Mouse (Mus musculus) liver, embryonic 13.5 days (tissue): ENCODE measurements around the gene Tas2r126. TPM values are rescaled to one million over a fixed set of nuclear protein-coding genes. Genes with fewer than 3 reads are reported as not detected.

Experiments used
- ATAC-seq: fragments of 200-750 bp; cut with Nextera tagmentation; 2 replicates; pipeline ENCODE4 v1.8.0; 2017; ENCODE audit warnings: low read depth, mild to moderate bottlenecking, moderate number of reproducible peaks, moderate library complexity
- DNase-seq: peaks from one replicate; pipeline ENCODE4 v3.0.0; 2022
- H3K27ac ChIP-seq: fragments of 300-500 bp; sonication (generic); 2 replicates; pipeline ENCODE4 v1.5.1; 2015; ENCODE audit warnings: moderate library complexity, mild to moderate bottlenecking, inconsistent platforms
- H3K27me3 ChIP-seq: fragments of 300-500 bp; sonication (generic); 2 replicates; pipeline ENCODE4 v1.6.1; 2015; ENCODE audit warnings: mild to moderate bottlenecking, inconsistent platforms
- H3K36me3 ChIP-seq: fragments of 300-500 bp; sonication (generic); 2 replicates; pipeline ENCODE4 v1.6.1; 2015; ENCODE audit warnings: mild to moderate bottlenecking, inconsistent platforms
- H3K4me1 ChIP-seq: fragments of 300-500 bp; sonication (generic); replicated peaks from 2 replicates; pipeline ENCODE4 v1.6.1; 2015; ENCODE audit warnings: inconsistent platforms
- H3K4me2 ChIP-seq: fragments of 300-500 bp; sonication (generic); 2 replicates; pipeline ENCODE4 v1.6.1; 2015; ENCODE audit warnings: inconsistent platforms, mild to moderate bottlenecking, moderate library complexity
- H3K4me3 ChIP-seq: fragments of 300-500 bp; sonication (generic); replicated peaks from 2 replicates; pipeline ENCODE4 v1.5.1; 2015; ENCODE audit warnings: mild to moderate bottlenecking, inconsistent platforms
- H3K9ac ChIP-seq: fragments of 300-500 bp; sonication (generic); 2 replicates; pipeline ENCODE4 v1.6.1; 2015; ENCODE audit warnings: mild to moderate bottlenecking, inconsistent platforms
- H3K9me3 ChIP-seq: fragments of 300-500 bp; sonication (generic); replicated peaks from 2 replicates; pipeline ENCODE4 v1.6.1; 2016; ENCODE audit warnings: inconsistent platforms
- WGBS: fragments of 180-500 bp; shearing (Covaris S2); methylation state at CpG from one replicate; pipeline ENCODE4 v1.1.7; 2015; ENCODE audit not compliant: insufficient replicate concordance; 5-methylcytosine and 5-hydroxymethylcytosine counted together
- polyA plus RNA-seq: library from polyadenylated mRNA; unstranded; fragments of >200 nt; fragmentation: Nextera tagmentation; extraction: Ambion mirVana; gene quantifications from 2 replicates; pipeline ENCODE4 v1.2.1, GENCODE M21; 2015

The Tas2r126 gene
- polyA plus RNA-seq, result not detected in 2 replicates

DNA sequence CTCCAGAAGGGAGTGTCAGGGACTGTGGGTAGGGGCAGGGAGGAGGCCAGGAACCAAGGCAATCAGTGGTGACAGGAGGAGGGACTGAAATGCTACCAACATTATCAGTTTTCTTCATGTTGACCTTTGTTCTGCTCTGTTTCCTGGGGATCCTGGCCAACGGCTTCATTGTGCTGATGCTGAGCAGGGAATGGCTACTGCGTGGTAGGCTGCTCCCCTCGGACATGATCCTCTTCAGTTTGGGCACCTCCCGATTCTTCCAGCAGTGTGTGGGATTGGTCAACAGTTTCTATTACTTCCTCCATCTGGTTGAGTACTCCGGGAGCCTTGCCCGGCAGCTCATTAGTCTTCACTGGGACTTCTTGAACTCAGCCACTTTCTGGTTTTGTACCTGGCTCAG lies at the start of gene Tas2r126:
Gene Tas2r126, plus strand, starts transcription at position 90 of the 400 bp plus-strand sequence.
- H3K27ac ChIP-seq, result no peak within 1 kb of the TSS
- DNase-seq, result no peak
- no peaks in the 10 kb centered on the region for H3K9me3 ChIP-seq
- no peak within 1 kb of the TSS for H3K4me2 ChIP-seq
- no peak within 1 kb of the TSS for H3K4me3 ChIP-seq
- H3K4me1 ChIP-seq, result no peaks in the 10 kb centered on the region
- 40% methylated on average over 6 of the region's 6 CpGs for WGBS
- H3K9ac ChIP-seq, result no peak within 1 kb of the TSS
- no peaks in the 10 kb centered on the region for H3K36me3 ChIP-seq
- no peak for ATAC-seq
- H3K27me3 ChIP-seq, result no peaks in the 10 kb centered on the region

DNA sequence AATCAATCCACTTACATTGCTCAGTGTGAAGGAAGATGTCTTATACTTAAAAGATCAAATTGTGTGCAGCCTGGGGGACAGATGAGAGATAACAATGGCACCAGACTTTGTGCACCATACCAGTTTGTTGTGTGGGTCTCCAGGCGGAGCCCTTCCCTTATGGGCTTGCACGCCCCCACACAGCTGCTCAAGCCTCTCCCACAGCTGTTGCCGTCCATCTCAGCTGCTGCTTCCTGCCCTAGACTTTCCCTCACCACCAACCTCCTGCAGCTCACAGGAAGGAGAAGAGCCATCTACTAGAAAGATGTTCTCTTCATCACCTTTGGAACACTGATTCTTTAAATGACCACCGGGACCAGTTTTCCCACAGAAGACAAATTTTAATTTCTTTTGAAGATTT lies 48.7 kb upstream of the Tas2r126 start:
- WGBS, result 44% methylated on average over 4 of the region's 4 CpGs
- no peak for DNase-seq
- Histone ChIP-seq H3K9me3 (no peaks in the 10 kb centered on the region), H3K9ac (no peak overlapping the region), H3K4me2 (no peak overlapping the region), H3K4me3 (no peak overlapping the region), H3K36me3 (no peaks in the 10 kb centered on the region), H3K27ac (no peak overlapping the region), H3K4me1 (no peaks in the 10 kb centered on the region), H3K27me3 (no peaks in the 10 kb centered on the region)
- no peak for ATAC-seq

DNA sequence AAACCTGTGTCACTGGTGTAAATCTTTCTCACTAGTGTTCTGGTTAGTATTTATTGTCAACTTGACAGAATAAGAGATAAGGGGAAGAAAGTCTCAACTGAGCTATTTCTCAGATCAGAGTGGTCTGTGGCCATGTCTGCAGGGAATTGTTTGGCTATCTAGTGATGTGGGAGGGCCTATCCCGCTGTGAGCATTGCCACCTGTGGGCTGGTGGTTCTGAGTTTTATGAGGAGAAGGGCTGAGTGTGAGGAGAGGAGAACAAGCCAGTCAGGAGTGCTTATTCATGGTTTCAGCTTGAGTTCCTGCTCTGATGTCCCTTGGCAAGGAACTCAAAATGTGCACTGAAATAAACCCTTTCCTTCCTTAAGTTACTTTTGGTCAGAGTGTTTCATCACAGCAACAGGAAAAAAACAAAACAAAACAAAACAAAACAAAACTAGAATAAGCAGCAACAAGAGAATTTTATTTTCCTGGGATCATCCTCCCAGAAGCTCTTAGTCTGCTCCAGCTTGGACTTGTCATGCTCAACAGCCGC lies 42.5 kb upstream of the Tas2r126 start:
- Histone ChIP-seq H3K9me3 (no peaks in the 10 kb centered on the region), H3K9ac (no peak overlapping the region), H3K27me3 (no peaks in the 10 kb centered on the region), H3K4me2 (no peak overlapping the region), H3K4me3 (no peak overlapping the region), H3K4me1 (no peaks in the 10 kb centered on the region), H3K36me3 (no peaks in the 10 kb centered on the region), H3K27ac (no peak overlapping the region)
- no peak for DNase-seq
- 32% methylated on average over 2 of the region's 2 CpGs for WGBS
- ATAC-seq, result no peak

DNA sequence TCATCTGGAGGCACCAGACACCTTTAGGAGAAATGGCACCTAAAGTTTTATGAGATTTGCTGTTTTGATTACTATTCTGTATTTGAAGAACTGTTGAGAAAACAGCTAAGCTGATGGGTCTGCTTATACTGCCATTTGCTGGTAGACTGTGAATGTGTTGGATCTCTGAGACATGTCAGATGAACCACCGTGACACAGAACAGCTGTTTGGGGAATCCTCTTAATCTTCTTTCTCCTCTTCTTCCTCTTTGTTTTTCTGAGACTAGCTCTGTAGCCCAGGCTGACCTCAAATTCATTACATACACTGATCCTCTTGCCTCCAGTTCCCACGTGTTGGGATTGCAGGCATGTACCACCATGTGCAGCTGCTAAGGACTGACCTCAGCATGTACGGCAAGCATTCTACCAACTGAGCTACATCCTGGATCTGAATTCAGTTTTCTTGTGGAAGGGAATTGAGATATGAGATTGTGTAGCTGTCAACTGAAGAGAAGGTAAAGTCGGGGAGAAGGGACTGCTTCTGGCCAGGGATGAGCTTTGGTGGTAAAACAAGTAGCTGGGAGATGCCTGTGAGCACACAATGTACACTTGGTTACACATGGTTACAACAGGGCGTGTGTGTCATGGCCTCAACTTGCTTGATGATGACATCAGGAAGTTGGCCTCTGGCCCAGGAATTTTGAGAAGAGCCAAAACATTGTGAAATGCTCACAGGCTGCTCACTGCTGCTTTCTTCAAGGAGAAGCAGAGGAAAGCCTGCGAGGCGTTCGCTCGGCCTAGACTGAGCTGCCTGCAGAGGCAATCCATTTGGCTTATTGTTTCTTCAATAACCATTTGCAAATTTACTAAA lies 38.1 kb upstream of the Tas2r126 start:
- WGBS, result 56% methylated on average over 9 of the region's 9 CpGs
- no peak for DNase-seq

DNA sequence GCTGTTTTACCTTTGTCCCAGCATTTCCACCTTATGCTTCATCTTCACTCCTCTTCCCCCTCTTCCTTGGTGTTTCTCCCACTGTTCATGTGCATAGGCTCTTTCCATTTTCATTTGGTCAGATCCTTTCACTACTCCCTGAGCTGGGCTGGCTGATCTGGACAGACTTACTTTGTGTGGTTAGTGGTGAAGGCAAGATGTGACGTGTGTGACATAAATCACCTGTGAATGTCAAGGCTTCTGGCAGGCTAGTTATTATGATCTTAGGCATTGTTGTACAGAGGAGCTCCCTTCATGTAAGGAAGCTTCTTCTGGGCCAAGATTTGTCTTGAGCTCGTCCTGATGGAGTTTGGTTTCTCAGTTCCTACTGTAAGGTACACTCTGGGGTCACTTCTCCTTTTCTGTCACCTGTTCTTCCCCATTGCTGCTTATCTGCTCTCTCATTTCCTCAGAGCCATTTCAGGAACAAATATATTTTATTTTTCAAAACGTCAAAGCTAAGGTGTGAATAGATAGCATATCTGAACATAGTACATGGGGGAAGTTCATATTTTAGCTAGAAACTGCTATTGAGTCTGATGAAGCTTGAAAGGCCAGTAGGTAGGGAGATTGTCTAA lies 37.2 kb upstream of the Tas2r126 start:
- H3K4me1 ChIP-seq, result no peaks in the 10 kb centered on the region
- no peak overlapping the region for H3K9ac ChIP-seq
- H3K36me3 ChIP-seq, result no peaks in the 10 kb centered on the region
- no peak for ATAC-seq
- no peak overlapping the region for H3K4me2 ChIP-seq
- no peaks in the 10 kb centered on the region for H3K9me3 ChIP-seq
- no peak overlapping the region for H3K27ac ChIP-seq
- DNase-seq, result no peak
- no peaks in the 10 kb centered on the region for H3K27me3 ChIP-seq
- H3K4me3 ChIP-seq, result no peak overlapping the region
- 22% methylated on average over 3 of the region's 3 CpGs for WGBS

More for the DNA sequence above, 38.1 kb upstream of the Tas2r126 start:
- no peak overlapping the region for H3K27ac ChIP-seq
- no peaks in the 10 kb centered on the region for H3K9me3 ChIP-seq
- no peak overlapping the region for H3K9ac ChIP-seq
- H3K4me3 ChIP-seq, result no peak overlapping the region
- H3K36me3 ChIP-seq, result no peaks in the 10 kb centered on the region
- H3K27me3 ChIP-seq, result no peaks in the 10 kb centered on the region
- H3K4me2 ChIP-seq, result no peak overlapping the region
- no peaks in the 10 kb centered on the region for H3K4me1 ChIP-seq
- ATAC-seq, result no peak

DNA sequence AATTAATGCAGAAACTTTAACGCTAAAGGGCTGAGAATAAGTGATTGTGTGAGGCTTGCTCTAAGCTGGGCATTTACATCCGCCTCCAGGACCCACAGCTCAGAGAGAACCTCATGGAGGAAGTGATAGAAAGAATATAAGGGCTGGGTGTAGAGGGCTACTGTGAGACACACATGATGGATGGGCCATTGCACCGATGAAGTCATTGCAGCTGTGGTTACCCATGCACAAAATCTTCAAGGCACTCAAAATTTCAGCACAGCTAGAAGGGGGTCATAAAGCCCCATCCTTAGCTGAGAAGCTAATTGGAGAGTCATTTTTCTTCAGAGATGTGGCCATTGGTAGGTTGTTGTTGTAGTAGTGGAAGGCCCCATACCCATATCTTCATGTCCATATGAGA lies 36.0 kb upstream of the Tas2r126 start:
- Histone ChIP-seq H3K9ac (no peak overlapping the region), H3K4me2 (no peak overlapping the region), H3K27ac (no peak overlapping the region), H3K27me3 (no peaks in the 10 kb centered on the region), H3K4me3 (no peak overlapping the region), H3K4me1 (no peaks in the 10 kb centered on the region), H3K9me3 (no peaks in the 10 kb centered on the region), H3K36me3 (no peaks in the 10 kb centered on the region)
- ATAC-seq (no peak), DNase-seq (no peak)
- WGBS, result 51% methylated on average over 3 of the region's 3 CpGs

DNA sequence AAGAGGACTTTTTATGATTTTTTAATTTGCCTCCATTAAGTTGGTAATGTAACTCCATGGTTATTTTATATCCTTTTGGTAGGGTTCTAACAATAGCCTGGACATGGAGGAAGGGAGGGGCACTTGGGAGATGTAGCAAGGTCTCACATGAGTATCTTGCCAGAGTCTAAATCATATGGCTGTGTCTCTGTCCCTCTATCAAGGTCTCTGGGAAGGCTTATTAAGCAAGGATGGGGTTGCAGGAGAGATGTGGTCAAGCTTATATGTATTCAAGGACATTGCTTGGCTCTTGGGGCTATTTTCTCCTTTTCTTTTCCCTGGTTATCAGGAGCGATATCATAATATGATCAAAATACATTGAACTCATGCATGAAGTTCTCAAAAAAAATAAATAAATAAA lies 35.3 kb upstream of the Tas2r126 start:
- no peak overlapping the region for H3K4me3 ChIP-seq
- no peaks in the 10 kb centered on the region for H3K27me3 ChIP-seq
- H3K9me3 ChIP-seq, result no peaks in the 10 kb centered on the region
- H3K27ac ChIP-seq, result no peak overlapping the region
- H3K4me1 ChIP-seq, result no peaks in the 10 kb centered on the region
- WGBS, result 85% methylated on average over 1 of the region's 1 CpGs
- H3K4me2 ChIP-seq, result no peak overlapping the region
- H3K36me3 ChIP-seq, result no peaks in the 10 kb centered on the region
- DNase-seq (no peak), ATAC-seq (no peak)
- no peak overlapping the region for H3K9ac ChIP-seq

DNA sequence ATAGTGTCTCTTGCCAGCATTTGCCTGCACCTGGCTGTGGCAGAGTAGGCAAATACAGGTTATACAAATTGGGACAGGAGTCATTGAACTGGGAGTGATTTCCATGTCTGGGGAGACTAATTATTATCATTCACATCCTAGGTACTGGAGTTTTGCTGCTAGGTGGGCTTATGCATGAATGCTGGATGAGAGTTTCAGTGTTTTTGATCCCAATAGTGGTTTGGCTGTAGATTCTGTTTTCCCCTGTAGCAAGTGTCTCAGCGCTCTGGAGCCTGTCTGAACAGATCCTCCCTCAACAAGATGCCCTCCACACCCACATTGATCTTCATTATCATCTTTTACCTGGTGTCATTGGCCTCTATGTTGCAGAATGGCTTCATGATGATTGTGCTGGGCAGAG lies 34.4 kb upstream of the Tas2r126 start, which contains the start of gene Tas2r143:
Gene Tas2r143, plus strand, starts transcription at position 301 of the 400 bp plus-strand sequence.
- no peak within 1 kb of the TSS for H3K4me2 ChIP-seq
- no peaks in the 10 kb centered on the region for H3K36me3 ChIP-seq
- no peak within 1 kb of the TSS for H3K27ac ChIP-seq
- H3K4me3 ChIP-seq, result no peak within 1 kb of the TSS
- 81% methylated on average over 1 of the region's 1 CpGs for WGBS
- no peaks in the 10 kb centered on the region for H3K4me1 ChIP-seq
- no peak for DNase-seq
- no peak for ATAC-seq
- H3K9me3 ChIP-seq, result no peaks in the 10 kb centered on the region
- no peaks in the 10 kb centered on the region for H3K27me3 ChIP-seq
- no peak within 1 kb of the TSS for H3K9ac ChIP-seq

DNA sequence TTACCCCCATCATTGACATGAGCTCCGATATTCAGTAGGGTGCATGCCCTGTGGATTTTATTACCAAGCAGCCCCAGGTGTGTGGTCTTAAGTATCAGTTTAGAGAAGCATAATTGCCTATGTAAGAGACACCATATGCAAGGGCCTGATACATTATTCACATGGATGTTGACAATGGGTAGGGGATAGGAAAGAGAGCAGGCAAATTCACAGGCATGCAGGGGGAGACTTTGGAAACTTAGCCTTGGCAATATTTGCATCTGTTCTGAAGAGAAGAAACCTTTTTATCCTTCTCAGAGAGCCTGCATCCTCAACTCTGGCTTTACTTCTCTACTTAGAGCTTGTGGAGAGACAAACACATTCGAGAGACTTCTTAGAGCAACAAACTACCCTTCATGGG lies 29.2 kb upstream of the Tas2r126 start, which contains the start of gene Tas2r135:
Gene Tas2r135, plus strand, starts transcription at position 301 of the 400 bp plus-strand sequence.
- Histone ChIP-seq H3K27ac (no peak within 1 kb of the TSS), H3K9me3 (no peaks in the 10 kb centered on the region), H3K36me3 (no peaks in the 10 kb centered on the region), H3K4me1 (no peaks in the 10 kb centered on the region), H3K9ac (no peak within 1 kb of the TSS), H3K27me3 (no peaks in the 10 kb centered on the region), H3K4me2 (no peak within 1 kb of the TSS), H3K4me3 (no peak within 1 kb of the TSS)
- DNase-seq (no peak), ATAC-seq (no peak)
- WGBS, result 58% methylated on average over 2 of the region's 2 CpGs

DNA sequence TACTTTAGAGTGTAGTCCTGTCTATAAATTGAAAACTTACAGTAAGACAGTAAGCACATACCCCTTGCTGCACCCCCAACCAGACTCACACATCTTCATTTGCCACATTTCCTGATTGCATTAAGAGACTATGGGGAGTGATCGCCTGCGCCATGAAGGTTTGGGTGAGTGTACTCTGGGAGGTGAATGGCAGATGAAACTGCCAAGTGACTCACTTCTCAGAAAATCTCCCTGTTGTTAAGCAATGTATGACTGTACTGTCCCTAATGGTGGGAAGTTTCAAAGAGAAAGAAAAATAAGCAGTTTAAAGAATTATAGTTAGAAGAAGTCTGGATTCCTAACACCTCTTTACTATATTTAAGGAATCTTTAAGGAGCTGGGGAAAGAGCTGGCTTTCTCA lies 14.9 kb upstream of the Tas2r126 start:
- Histone ChIP-seq H3K4me2 (no peak overlapping the region), H3K4me3 (no peak overlapping the region), H3K9ac (no peak overlapping the region), H3K36me3 (no peaks in the 10 kb centered on the region), H3K27ac (no peak overlapping the region), H3K9me3 (no peaks in the 10 kb centered on the region), H3K27me3 (no peaks in the 10 kb centered on the region), H3K4me1 (no peaks in the 10 kb centered on the region)
- DNase-seq (no peak), ATAC-seq (no peak)
- WGBS, result 65% methylated on average over 2 of the region's 2 CpGs

DNA sequence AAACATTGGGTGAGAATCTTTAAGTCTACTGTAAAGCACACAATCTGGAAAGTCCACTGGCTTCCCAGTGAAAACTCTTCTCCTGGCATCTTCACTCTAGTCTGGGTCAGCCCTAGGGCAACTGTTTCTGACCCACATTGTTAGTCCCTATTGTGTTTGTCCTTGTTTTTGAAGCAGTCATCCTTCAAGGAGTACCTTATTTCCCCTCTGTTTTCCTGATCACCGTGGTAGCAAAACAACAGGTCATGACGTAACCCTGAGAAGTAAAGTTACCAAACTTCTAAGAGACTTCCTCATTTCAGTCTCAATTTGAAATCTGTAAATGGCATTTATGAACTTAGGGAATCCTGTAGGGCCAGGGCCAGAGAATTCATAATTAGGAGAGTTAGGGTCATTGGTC lies 12.9 kb upstream of the Tas2r126 start:
- Histone ChIP-seq H3K9me3 (no peaks in the 10 kb centered on the region), H3K4me1 (no peaks in the 10 kb centered on the region), H3K9ac (no peak overlapping the region), H3K4me3 (no peak overlapping the region), H3K4me2 (no peak overlapping the region), H3K36me3 (no peaks in the 10 kb centered on the region), H3K27me3 (no peaks in the 10 kb centered on the region), H3K27ac (no peak overlapping the region)
- 31% methylated on average over 2 of the region's 2 CpGs for WGBS
- DNase-seq (no peak), ATAC-seq (no peak)
